Mouse (Mus musculus): Measurements from ENCODE around the gene Tpm4. TPM values are rescaled to one million over a fixed set of nuclear protein-coding genes. Genes with fewer than 3 reads are reported as not detected.

Gene Tpm4
- total and polyA plus RNA-seq, 3 experiments, result 0.04 to 2.7 TPM; not detected in 1

- H3K4me1 ChIP-seq (ENCODE audit: insufficient read depth, low read depth, low read length), result no peaks in the 10 kb centered on the region
- no peaks in the 10 kb centered on the region for H3K36me3 ChIP-seq (replicated peaks)
- no peaks in the 10 kb centered on the region; the same call in 1 of the 2 replicates for H3K9me3 ChIP-seq (replicated peaks)
- H3K27me3 ChIP-seq (ENCODE audit: insufficient read depth, low read length), result peaks cover 24% of the 10 kb centered on the region
- TF ChIP-seq TAL1 (conservative IDR thresholded peaks at IDR 0.05; ENCODE audit: low read depth, low read length), result no peak
- TF ChIP-seq GATA2 (IDR thresholded peaks at IDR 0.05; ENCODE audit: borderline replicate concordance, low read depth, low read length), result no peak
- TF ChIP-seq CTCF (IDR thresholded peaks at IDR 0.05; ENCODE audit: low read depth, low read length), result no peak
- no peak for TF ChIP-seq GATA1 (IDR thresholded peaks at IDR 0.05; ENCODE audit: borderline replicate concordance, low read length)
- TF ChIP-seq POLR2AphosphoS5 (IDR thresholded peaks at IDR 0.05; ENCODE audit: insufficient replicate concordance, low read depth, low read length), result no peak
- ATAC-seq (ENCODE audit: extremely low read depth, insufficient number of reproducible peaks, low FRiP score, poor library complexity, severe bottlenecking) (no peak), DNase-seq (ENCODE audit: low spot score) (no peak)
- no peak overlapping the region for H3K4me3 ChIP-seq (ENCODE audit: low read depth, low read length)
Observed at GRCm38 (mm10) chr8:72131901-72132300, 2.9 kb upstream of the Tpm4 start.

- no peaks in the 10 kb centered on the region; the same call in 1 of the 2 replicates for H3K9me3 ChIP-seq (replicated peaks)
- no peaks in the 10 kb centered on the region for H3K4me1 ChIP-seq (ENCODE audit: insufficient read depth, low read depth, low read length)
- DNase-seq (ENCODE audit: low spot score) (no peak), ATAC-seq (ENCODE audit: extremely low read depth, insufficient number of reproducible peaks, low FRiP score, poor library complexity, severe bottlenecking) (no peak)
- H3K36me3 ChIP-seq (replicated peaks), result no peaks in the 10 kb centered on the region
- TF ChIP-seq CTCF (IDR thresholded peaks at IDR 0.05; ENCODE audit: low read depth, low read length) (no peak), GATA2 (IDR thresholded peaks at IDR 0.05; ENCODE audit: borderline replicate concordance, low read depth, low read length) (no peak), TAL1 (conservative IDR thresholded peaks at IDR 0.05; ENCODE audit: low read depth, low read length) (no peak)
- H3K4me3 ChIP-seq (ENCODE audit: low read depth, low read length), result no peak overlapping the region
- H3K27me3 ChIP-seq (ENCODE audit: insufficient read depth, low read length), result peaks cover 24% of the 10 kb centered on the region
Observed at GRCm38 (mm10) chr8:72132417-72132816, 2.4 kb upstream of the Tpm4 start.

- H3K9me3 ChIP-seq (replicated peaks), result no peaks in the 10 kb centered on the region; the same call in 1 of the 2 replicates
- TF ChIP-seq CTCF (IDR thresholded peaks at IDR 0.05; ENCODE audit: low read depth, low read length), result no peak
- no peak for TF ChIP-seq TAL1 (conservative IDR thresholded peaks at IDR 0.05; ENCODE audit: low read depth, low read length)
- no peak for TF ChIP-seq GATA1 (IDR thresholded peaks at IDR 0.05; ENCODE audit: borderline replicate concordance, low read length)
- TF ChIP-seq GATA2 (IDR thresholded peaks at IDR 0.05; ENCODE audit: borderline replicate concordance, low read depth, low read length), result no peak
- no peak for TF ChIP-seq POLR2AphosphoS5 (IDR thresholded peaks at IDR 0.05; ENCODE audit: insufficient replicate concordance, low read depth, low read length)
- H3K4me1 ChIP-seq (ENCODE audit: insufficient read depth, low read depth, low read length), result no peaks in the 10 kb centered on the region
- H3K27me3 ChIP-seq (ENCODE audit: insufficient read depth, low read length), result peaks cover 24% of the 10 kb centered on the region
- ATAC-seq (ENCODE audit: extremely low read depth, insufficient number of reproducible peaks, low FRiP score, poor library complexity, severe bottlenecking) (no peak), DNase-seq (ENCODE audit: low spot score) (no peak)
- H3K36me3 ChIP-seq (replicated peaks), result no peaks in the 10 kb centered on the region
- H3K4me3 ChIP-seq (ENCODE audit: low read depth, low read length), result no peak overlapping the region
Observed at GRCm38 (mm10) chr8:72132891-72133290, 1.9 kb upstream of the Tpm4 start.

GRCm38 (mm10) chr8:72133507-72133906 lies 1.3 kb upstream of the Tpm4 start:
- H3K4me3 ChIP-seq (ENCODE audit: low read depth, low read length), result no peak overlapping the region
- H3K36me3 ChIP-seq (replicated peaks), result no peaks in the 10 kb centered on the region
- ATAC-seq (ENCODE audit: extremely low read depth, insufficient number of reproducible peaks, low FRiP score, poor library complexity, severe bottlenecking) (no peak), DNase-seq (ENCODE audit: low spot score) (no peak)
- H3K27me3 ChIP-seq (ENCODE audit: insufficient read depth, low read length), result peaks cover 26% of the 10 kb centered on the region
- no peaks in the 10 kb centered on the region; the same call in 1 of the 2 replicates for H3K9me3 ChIP-seq (replicated peaks)
- TF ChIP-seq TAL1 (conservative IDR thresholded peaks at IDR 0.05; ENCODE audit: low read depth, low read length), result no peak
- TF ChIP-seq CTCF (IDR thresholded peaks at IDR 0.05; ENCODE audit: low read depth, low read length), result no peak
- no peak for TF ChIP-seq GATA1 (IDR thresholded peaks at IDR 0.05; ENCODE audit: borderline replicate concordance, low read length)
- no peak for TF ChIP-seq GATA2 (IDR thresholded peaks at IDR 0.05; ENCODE audit: borderline replicate concordance, low read depth, low read length)
- no peak for TF ChIP-seq POLR2AphosphoS5 (IDR thresholded peaks at IDR 0.05; ENCODE audit: insufficient replicate concordance, low read depth, low read length)
- no peaks in the 10 kb centered on the region for H3K4me1 ChIP-seq (ENCODE audit: insufficient read depth, low read depth, low read length)

GRCm38 (mm10) chr8:72135446-72136301 lies 899 bp downstream of the Tpm4 start:
- TF ChIP-seq TAL1 (conservative IDR thresholded peaks at IDR 0.05; ENCODE audit: low read depth, low read length) (no peak), GATA2 (IDR thresholded peaks at IDR 0.05; ENCODE audit: borderline replicate concordance, low read depth, low read length) (no peak), GATA1 (IDR thresholded peaks at IDR 0.05; ENCODE audit: borderline replicate concordance, low read length) (no peak), CTCF (IDR thresholded peaks at IDR 0.05; ENCODE audit: low read depth, low read length) (no peak), POLR2AphosphoS5 (IDR thresholded peaks at IDR 0.05; ENCODE audit: insufficient replicate concordance, low read depth, low read length) (no peak)
- H3K27me3 ChIP-seq (ENCODE audit: insufficient read depth, low read length), result peaks cover 25% of the 10 kb centered on the region
- DNase-seq (ENCODE audit: low spot score) (no peak), ATAC-seq (ENCODE audit: extremely low read depth, insufficient number of reproducible peaks, low FRiP score, poor library complexity, severe bottlenecking) (no peak)
- no peaks in the 10 kb centered on the region for H3K36me3 ChIP-seq (replicated peaks)
- H3K4me3 ChIP-seq (ENCODE audit: low read depth, low read length), result no peak overlapping the region
- H3K9me3 ChIP-seq (replicated peaks), result no peaks in the 10 kb centered on the region; the same call in 1 of the 2 replicates
- H3K4me1 ChIP-seq (ENCODE audit: insufficient read depth, low read depth, low read length), result no peaks in the 10 kb centered on the region

GRCm38 (mm10) chr8:72136302-72136978 lies 1.7 kb downstream of the Tpm4 start:
- Histone ChIP-seq H3K9me3 (replicated peaks) (no peaks in the 10 kb centered on the region; the same call in 1 of the 2 replicates), H3K4me3 (ENCODE audit: low read depth, low read length) (no peak overlapping the region), H3K36me3 (replicated peaks) (no peaks in the 10 kb centered on the region), H3K27me3 (ENCODE audit: insufficient read depth, low read length) (peaks cover 25% of the 10 kb centered on the region), H3K4me1 (ENCODE audit: insufficient read depth, low read depth, low read length) (no peaks in the 10 kb centered on the region)
- no peak for TF ChIP-seq CTCF (IDR thresholded peaks at IDR 0.05; ENCODE audit: low read depth, low read length)
- no peak for TF ChIP-seq POLR2AphosphoS5 (IDR thresholded peaks at IDR 0.05; ENCODE audit: insufficient replicate concordance, low read depth, low read length)
- no peak for DNase-seq (ENCODE audit: low spot score)
- no peak for ATAC-seq (ENCODE audit: extremely low read depth, insufficient number of reproducible peaks, low FRiP score, poor library complexity, severe bottlenecking)

Measured in G1E (cell line).